Mouse (Mus musculus) kidney, adult 2 months (tissue): ENCODE measurements around the gene Tmem11. TPM values are rescaled to one million over a fixed set of nuclear protein-coding genes. Genes with fewer than 3 reads are reported as not detected.

Source experiments
- DNase-seq: peaks from one replicate; pipeline ENCODE4 v3.0.0; 2021
- H3K27ac ChIP-seq: fragments of 200-500 bp; 2 replicates; pipeline ENCODE4 v1.5.1; 2012; ENCODE audit warnings: low read depth, low read length, control low read depth, inconsistent platforms; ENCODE audit not compliant: insufficient read depth
- H3K27me3 ChIP-seq: fragments of 200-500 bp; replicated peaks from 2 replicates; pipeline ENCODE4 v1.6.1; 2012; ENCODE audit warnings: mild to moderate bottlenecking, moderate library complexity, low read length, inconsistent platforms; ENCODE audit not compliant: control insufficient read depth, insufficient read depth
- H3K36me3 ChIP-seq: fragments of 200-500 bp; 2 replicates; pipeline ENCODE4 v1.6.1; 2012; ENCODE audit warnings: mild to moderate bottlenecking, moderate library complexity, low read length, inconsistent platforms; ENCODE audit not compliant: control insufficient read depth, insufficient read depth
- H3K4me1 ChIP-seq: fragments of 200-500 bp; 2 replicates; pipeline ENCODE4 v1.6.1; 2011; ENCODE audit warnings: low read length; ENCODE audit not compliant: control insufficient read depth, insufficient read depth
- H3K4me3 ChIP-seq: fragments of 200-500 bp; 2 replicates; pipeline ENCODE4 v1.5.1; 2011; ENCODE audit warnings: mild to moderate bottlenecking, low read depth, low read length, control low read depth; ENCODE audit not compliant: insufficient read depth
- CTCF ChIP-seq: fragments of 200-500 bp; conservative IDR thresholded peaks from 2 replicates; pipeline ENCODE4 v1.5.1; 2011; ENCODE audit warnings: low read depth, mild to moderate bottlenecking, control low read depth, low read length, moderate library complexity, mixed read lengths; ENCODE audit not compliant: insufficient read depth, insufficient read length
- POLR2A ChIP-seq: fragments of 200-500 bp; IDR thresholded peaks from one replicate; pipeline ENCODE4 v1.6.1; 2011; ENCODE audit warnings: low read depth, low read length, control low read depth
- WGBS: fragments of 180-500 bp; shearing (Covaris S2); methylation state at CpG from one replicate; pipeline ENCODE4 v1.1.7; 2018; 5-methylcytosine and 5-hydroxymethylcytosine counted together
- polyA plus RNA-seq: library from polyadenylated mRNA; depleted of rRNA; stranded (reverse); fragments of >200 nt; gene quantifications from 2 replicates; pipeline ENCODE4 v1.2.3, GENCODE M21; 2012

The Tmem11 gene
- polyA plus RNA-seq, 1 experiment = 81.1 TPM

GRCm38 (mm10) chr11:60914491-60914890 is 35.4 kb upstream of the Tmem11 start, which contains the start of gene Natd1:
Gene Natd1, minus strand, starts transcription at chr11:60914750.
- TF ChIP-seq POLR2A = no peak
- 27% methylated on average over 7 of the region's 7 CpGs for WGBS
- DNase-seq = no peak
- Histone ChIP-seq H3K27ac (peak within 1 kb of the TSS; percentile 54), H3K4me3 (peak within 1 kb of the TSS; percentile 88), H3K36me3 (no peaks in the 10 kb centered on the region), H3K27me3 (no peaks in the 10 kb centered on the region), H3K4me1 (peaks cover 22% of the 10 kb centered on the region; the same call in 1 of the 2 replicates)

- Histone ChIP-seq H3K4me1 (peaks cover 22% of the 10 kb centered on the region; the same call in 1 of the 2 replicates), H3K27me3 (no peaks in the 10 kb centered on the region), H3K36me3 (no peaks in the 10 kb centered on the region), H3K4me3 (peak overlapping the region; percentile 88), H3K27ac (peak overlapping the region; percentile 54)
- DNase-seq = peak; percentile 96
- no peak for TF ChIP-seq CTCF
- TF ChIP-seq POLR2A = peak; percentile 54
- under 1% methylated on average over 86 of the region's 86 CpGs for WGBS
Measured at GRCm38 (mm10) chr11:60913301-60914196, 34.5 kb upstream of the Tmem11 start.

GRCm38 (mm10) chr11:60912525-60912973 is 33.5 kb upstream of the Tmem11 start:
- peak; percentile 31 for DNase-seq
- H3K27me3 ChIP-seq = no peaks in the 10 kb centered on the region
- WGBS = 11% methylated on average over 7 of the region's 7 CpGs
- TF ChIP-seq CTCF (no peak), POLR2A (no peak)
- H3K36me3 ChIP-seq = no peaks in the 10 kb centered on the region
- H3K4me1 ChIP-seq = peaks cover 22% of the 10 kb centered on the region; the same call in 1 of the 2 replicates
- H3K27ac ChIP-seq = no peak overlapping the region
- H3K4me3 ChIP-seq = peak overlapping the region; percentile 88

GRCm38 (mm10) chr11:60909626-60910025 is 30.6 kb upstream of the Tmem11 start:
- no peaks in the 10 kb centered on the region; the same call in 1 of the 2 replicates for H3K36me3 ChIP-seq
- H3K27me3 ChIP-seq = no peaks in the 10 kb centered on the region
- no peak overlapping the region for H3K27ac ChIP-seq
- TF ChIP-seq POLR2A = no peak
- TF ChIP-seq CTCF = no peak
- H3K4me1 ChIP-seq = peaks cover 13% of the 10 kb centered on the region; the same call in 1 of the 2 replicates
- H3K4me3 ChIP-seq = no peak overlapping the region
- DNase-seq = no peak
- 76% methylated on average over 1 of the region's 1 CpGs for WGBS

- Histone ChIP-seq H3K4me1 (peaks cover 19% of the 10 kb centered on the region), H3K4me3 (no peak overlapping the region), H3K36me3 (no peaks in the 10 kb centered on the region; the same call in 1 of the 2 replicates), H3K27ac (no peak overlapping the region), H3K27me3 (no peaks in the 10 kb centered on the region)
- TF ChIP-seq POLR2A (no peak), CTCF (no peak; the same call in 1 of the 2 replicates)
- 70% methylated on average over 3 of the region's 3 CpGs for WGBS
- peak; percentile 28 for DNase-seq
Measured at GRCm38 (mm10) chr11:60908073-60908472, 29.0 kb upstream of the Tmem11 start.

- H3K36me3 ChIP-seq = no peaks in the 10 kb centered on the region; the same call in 1 of the 2 replicates
- 57% methylated on average over 4 of the region's 4 CpGs for WGBS
- no peaks in the 10 kb centered on the region for H3K27me3 ChIP-seq
- TF ChIP-seq CTCF (no peak), POLR2A (no peak)
- H3K27ac ChIP-seq = no peak overlapping the region
- DNase-seq = peak; percentile 45
- H3K4me1 ChIP-seq = peaks cover 25% of the 10 kb centered on the region
- no peak overlapping the region for H3K4me3 ChIP-seq
Measured at GRCm38 (mm10) chr11:60906449-60906848, 27.4 kb upstream of the Tmem11 start.
